Mouse (Mus musculus) regulatory T cell (primary cell): ENCODE measurements around the gene Slc6a13.

Source experiments
- in situ Hi-C: fragments of 300-600 bp; cut with MboI, MseI; formaldehyde crosslinking; loops from one replicate; pipeline ENCODE4 v1.15.1; 2025; ENCODE audit warnings: high pct_unique_total_duplicates

Gene Slc6a13

DNA sequence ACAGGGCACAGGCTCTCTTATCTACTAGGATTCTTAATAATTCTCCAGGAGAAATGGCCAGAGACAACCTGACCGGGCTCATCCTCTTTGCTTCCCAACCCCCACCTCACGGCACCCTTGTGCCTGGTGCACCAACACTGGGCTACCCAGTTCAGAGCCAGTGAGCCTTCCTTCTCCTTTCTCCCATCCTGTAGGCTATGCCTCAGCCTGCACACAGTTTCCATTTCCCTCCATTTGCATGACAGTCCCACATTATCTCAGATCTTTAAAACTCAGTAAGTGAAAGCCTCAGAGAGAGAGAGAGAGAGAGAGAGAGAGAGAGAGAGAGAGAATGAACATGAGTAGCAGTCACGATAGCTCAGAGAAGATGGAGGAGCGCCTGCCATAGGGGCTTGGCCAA, 78.2 kb downstream of the Slc6a13 start:
- in situ Hi-C loops = no loop called here

DNA sequence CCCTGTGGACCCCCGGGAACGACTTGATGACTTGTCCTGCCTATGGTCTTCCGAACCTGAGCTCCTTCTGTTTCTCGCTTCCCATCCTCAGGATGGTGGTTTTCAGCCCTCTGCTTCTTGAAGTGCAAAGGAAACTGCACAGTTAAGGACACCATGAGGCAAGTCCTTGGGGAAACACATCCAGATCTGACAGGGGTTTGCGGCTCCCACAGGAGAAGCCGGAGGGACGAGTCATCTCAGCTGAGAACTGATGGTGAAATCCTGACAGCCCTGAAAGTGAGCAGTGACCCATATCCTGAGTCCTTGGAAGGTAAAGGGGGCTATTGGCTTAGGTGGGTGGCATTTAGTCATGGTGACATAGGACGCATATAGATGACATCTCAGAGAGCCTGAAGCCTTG, 80.5 kb downstream of the Slc6a13 start:
- in situ Hi-C loops = loop anchor here (5.0 kb wide), 1 partner anchor 103 kb away; no protein-coding TSS in a partner anchor

DNA sequence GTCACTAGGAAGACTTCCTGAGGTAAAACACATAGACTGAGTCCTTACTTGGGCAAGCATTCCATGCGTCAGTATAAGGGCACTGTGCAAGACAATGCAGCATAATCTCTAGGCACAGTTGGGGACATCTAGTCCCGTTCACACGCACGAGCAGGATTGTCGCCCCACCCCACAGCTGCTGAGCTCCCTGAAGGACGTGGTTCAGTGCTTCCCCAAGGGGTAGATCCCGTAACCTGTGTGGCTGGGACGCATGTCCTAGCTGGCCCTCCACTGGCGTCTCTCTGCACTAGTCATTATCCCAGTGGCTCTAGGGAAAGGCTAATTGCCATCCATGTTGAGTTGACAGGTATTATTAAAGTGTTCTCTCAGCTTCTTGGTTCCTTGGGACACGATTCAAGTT, 82.0 kb downstream of the Slc6a13 start:
- in situ Hi-C loops = loop anchor here (5.0 kb wide), 1 partner anchor 105 kb away; no protein-coding TSS in a partner anchor

GRCm38 (mm10) chr6:121385397-121385796, 85.4 kb downstream of the Slc6a13 start:
- in situ Hi-C loops = no loop called here
